Mouse (Mus musculus): ENCODE measurements around the gene Pabpc4.
"Not testable (repeated sequence)": the region's sequence is repeated elsewhere in the genome, so short reads cannot be mapped to it uniquely, and the experiment has no call there.

Gene Pabpc4

DNA sequence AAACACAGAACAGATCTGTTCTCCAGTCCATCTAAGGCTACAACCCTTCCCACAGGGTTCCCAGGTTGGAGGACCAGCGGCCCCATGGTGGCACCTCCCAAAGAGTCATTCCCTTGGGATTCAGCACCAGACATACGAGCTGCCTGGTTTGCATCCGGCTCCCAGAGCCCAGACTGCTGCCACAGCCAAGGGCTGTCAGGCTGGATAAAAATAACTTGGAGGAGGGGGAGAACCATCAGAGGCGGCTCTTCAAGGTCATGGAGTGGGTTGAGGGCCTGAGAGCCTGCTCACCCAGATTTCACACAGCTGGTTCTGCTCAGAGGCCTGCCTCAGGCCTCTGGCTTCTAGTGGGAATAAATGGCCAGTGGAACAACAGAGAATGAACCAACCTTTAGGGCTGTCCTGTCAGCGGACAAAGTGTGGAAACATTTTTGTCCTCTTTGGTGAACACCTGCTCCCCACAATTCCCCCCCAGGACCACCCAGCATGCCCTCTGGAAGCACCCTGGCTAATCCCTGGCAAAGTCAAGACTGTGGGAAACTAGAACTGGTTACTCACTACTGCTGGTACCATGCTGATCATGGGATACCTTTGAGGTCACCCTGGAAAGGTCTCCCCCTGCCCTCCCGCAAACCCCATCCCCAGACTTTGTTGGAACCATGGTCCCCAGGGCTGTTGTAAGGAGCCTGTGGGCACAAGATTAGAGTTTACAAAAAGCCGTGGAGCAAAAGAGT lies 14.8 kb upstream of the Pabpc4 start:
- no peak for DNase-seq (ENCODE audit: low read depth, low spot score)

DNA sequence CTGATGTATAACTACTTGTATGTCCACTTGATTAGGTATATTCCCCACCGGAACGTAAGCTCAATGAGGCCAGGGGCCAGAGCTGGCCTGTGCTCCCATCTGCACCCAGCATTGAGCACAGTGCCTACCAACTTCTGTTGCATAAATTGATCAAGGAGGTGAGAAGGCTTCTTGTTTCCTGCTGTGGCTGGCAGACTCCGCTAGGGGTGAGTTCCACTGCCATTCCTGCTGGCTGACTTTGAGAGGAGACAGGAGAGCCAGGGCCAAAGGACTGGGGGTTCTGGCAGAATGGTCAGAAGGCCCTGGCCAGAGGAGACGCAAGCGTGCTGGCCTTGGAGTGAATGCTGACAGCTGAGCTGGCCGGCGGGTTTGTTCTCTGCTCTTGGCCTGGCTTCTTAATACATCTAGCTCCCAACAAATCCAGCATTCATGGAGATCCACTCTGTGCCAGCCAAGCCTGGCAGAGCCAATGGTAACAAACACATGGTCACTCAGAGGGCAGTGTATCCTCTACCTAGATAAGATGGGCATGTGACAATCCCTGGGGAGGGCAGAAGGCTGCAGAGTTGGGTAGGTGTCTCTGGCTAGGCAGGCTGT lies 13.1 kb upstream of the Pabpc4 start:
- no peak for DNase-seq (ENCODE audit: low read depth, low spot score)

DNA sequence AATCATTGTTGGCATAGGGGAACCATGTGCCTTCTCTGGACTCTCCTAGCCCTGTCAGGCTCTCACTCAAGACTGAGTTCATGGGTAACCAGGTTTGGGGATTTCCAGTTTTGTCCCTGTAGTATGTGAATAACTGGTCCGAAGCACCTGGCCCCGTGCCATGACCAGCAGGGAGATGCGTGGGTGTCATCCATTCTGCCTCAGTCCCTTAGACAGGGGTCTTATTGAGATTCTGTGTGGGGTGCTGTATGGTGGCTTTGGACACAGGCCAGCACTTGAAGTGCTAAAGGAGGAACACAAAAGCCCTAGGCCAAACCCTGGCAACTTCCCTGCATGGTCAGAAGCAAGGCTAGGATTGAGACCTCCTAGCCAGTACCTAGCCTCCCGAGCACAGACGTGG lies 9.9 kb upstream of the Pabpc4 start:
- DNase-seq (ENCODE audit: low read depth, low spot score) = no peak

DNA sequence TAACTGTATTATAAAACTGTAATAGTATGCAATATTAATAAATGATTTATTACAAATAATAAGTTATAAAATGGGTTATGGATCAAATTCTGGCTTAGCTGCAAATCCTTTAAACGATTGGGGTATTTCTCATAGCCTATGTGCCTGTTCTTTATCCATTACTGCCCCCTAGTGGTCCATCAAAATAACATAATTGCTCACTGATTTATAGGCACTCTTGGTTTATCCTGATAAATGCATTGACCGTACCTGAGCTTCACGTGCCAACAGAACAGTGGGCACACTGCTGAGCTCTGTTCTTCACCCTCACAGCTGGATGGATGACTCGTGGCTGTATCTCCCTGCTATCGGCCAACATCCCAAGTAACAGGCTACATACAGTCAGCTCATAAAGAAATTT lies 7.5 kb upstream of the Pabpc4 start:
- peak; percentile 65 for DNase-seq (ENCODE audit: low read depth, low spot score)

DNA sequence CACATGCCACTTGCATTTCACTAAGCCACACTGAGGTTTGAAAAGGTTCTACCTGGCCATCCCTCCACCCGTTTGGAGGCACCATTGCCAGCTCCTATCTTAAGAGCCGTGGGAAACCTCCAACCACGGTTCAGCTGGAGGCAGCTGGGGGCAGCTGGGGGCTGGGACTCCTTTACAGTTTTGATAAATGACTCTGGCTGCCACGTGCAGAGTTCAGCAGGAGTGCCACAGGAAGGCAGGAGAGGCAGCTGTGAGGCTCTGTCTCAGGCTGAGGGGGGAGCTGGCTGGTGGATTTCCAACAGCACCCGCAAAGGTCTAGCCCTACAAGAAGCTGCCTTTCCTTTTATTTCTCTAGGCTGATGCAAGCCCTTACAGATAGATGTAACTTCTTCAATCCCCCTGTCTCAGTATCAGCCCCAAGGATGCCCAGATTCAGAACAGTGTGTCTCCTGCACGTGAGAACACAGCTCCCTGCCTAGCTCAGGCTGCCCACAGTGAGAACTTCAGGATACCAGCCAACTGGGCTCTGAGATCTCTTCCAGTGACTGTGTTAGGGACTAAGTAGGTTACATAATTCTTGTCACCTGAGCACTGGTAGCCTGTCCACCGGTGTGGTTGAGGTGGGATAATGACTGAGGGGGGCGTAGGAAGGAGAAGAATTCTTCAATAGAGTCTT lies 1.9 kb upstream of the Pabpc4 start:
- no peak for DNase-seq (ENCODE audit: low read depth, low spot score)

DNA sequence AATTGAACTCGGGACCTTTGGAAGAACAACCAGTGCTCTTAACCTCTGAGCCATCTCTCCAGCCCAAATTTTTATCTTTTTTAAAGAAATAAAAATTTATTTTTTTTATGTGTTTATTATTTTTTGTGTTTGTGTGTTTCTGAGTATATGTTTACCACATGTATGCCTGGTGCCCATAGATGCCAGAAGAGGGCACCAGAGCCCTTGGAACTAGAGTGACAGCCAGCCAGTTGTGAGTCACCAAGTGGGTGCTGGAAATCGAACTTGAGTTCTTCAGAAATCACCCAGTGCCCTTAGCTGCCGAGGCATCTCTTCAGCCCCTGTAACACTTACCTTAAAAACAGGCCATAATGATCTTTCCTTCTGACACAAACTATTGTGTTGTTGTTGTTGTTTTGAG lies 8.9 kb downstream of the Pabpc4 start:
- no peak for DNase-seq (ENCODE audit: low read depth, low spot score)

DNA sequence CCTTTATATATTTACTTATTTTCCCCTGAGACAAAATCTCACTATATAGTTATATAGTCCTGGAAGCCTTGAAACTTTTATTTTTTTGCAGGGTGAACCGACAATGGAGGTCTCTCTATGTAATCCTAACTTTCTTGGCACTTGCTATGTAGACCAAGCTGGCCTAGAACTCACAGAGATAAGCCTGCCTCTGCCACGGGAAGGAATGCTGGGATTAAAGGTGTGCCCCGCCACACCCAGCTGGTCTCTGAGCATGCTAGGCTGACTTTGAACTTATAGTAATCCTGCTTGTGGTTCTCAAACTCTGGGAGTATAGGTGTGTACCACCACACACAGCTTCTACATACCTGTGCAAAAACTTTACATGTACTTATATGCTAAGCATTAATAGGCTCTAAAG lies 18.0 kb downstream of the Pabpc4 start:
- no peak for DNase-seq (ENCODE audit: low read depth, low spot score)

DNA sequence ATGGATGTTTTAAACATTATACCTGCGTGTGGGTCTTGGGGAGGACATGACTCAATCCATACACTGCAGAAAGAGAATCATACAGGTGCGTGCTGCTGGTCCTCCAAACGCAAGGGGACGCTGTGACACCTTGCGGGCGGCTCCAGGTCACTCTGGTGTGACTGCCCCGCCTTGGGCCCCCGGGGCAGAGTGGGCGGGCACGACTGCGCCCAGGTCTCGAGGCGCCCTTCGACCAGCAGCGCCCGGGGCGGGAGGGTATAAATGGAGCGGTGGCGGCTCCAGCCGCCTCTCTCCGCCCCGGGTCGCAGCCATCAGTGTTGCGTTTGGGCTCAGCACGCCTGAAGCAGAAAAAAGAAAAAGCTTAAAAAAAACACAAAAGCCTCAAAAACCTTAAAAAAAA lies 20.3 kb downstream of the Pabpc4 start:
- DNase-seq (ENCODE audit: low read depth, low spot score) = peak; percentile 84

DNA sequence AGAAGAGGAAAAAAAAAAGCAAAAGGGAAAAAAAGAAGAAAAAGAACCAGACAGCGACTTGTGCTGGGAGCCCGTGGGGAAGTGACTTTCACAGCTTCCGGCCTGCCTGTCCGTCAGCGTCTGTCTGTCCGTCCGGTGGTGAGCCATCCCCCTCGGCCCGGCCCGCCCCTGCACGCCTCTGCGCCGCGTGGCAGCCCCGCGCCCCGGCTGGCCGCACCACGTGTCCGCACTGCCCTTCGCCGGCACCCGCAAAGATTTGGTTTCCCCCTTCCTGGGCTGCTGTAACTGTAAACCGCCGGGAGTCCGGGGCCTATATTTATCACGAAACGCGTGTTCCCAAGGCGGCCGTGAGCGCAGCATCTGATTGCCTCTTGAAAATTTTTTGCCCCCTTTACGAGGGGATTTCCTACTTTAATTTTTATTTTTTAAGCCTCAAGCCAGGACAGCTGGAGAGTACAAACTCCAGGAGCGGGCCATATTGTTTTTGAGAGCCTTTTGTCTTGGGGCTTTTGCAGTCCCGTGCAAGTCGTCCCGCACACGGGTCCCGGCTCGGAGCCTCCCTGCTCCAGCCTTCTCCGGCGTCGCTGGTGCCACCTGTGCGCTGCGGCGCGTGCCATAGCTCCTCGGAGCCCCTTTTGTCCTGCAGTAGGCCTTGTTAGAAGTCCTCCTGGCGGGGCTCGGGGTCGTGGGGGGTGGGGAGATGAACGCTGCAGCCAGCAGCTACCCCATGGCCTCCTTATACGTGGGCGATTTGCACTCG lies 20.9 kb downstream of the Pabpc4 start:
- not testable (repeated sequence) for DNase-seq (ENCODE audit: low read depth, low spot score)

DNA sequence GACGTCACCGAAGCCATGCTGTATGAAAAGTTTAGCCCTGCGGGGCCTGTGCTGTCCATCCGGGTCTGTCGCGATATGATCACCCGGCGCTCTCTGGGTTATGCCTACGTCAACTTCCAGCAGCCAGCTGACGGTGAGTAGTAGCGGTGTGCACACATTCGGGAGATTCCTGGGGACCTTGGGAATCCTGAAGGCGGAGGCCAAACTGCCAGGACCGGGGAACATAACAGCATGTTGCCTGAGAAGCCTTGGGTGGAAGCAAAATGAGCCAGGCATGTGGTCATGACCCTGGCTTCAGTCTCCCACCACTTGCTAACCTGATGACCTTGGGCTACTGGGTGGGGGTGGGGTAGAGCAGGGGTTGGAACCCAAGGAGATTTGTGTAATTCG lies 21.5 kb downstream of the Pabpc4 start:
- DNase-seq (ENCODE audit: low read depth, low spot score) = not testable (repeated sequence)

DNA sequence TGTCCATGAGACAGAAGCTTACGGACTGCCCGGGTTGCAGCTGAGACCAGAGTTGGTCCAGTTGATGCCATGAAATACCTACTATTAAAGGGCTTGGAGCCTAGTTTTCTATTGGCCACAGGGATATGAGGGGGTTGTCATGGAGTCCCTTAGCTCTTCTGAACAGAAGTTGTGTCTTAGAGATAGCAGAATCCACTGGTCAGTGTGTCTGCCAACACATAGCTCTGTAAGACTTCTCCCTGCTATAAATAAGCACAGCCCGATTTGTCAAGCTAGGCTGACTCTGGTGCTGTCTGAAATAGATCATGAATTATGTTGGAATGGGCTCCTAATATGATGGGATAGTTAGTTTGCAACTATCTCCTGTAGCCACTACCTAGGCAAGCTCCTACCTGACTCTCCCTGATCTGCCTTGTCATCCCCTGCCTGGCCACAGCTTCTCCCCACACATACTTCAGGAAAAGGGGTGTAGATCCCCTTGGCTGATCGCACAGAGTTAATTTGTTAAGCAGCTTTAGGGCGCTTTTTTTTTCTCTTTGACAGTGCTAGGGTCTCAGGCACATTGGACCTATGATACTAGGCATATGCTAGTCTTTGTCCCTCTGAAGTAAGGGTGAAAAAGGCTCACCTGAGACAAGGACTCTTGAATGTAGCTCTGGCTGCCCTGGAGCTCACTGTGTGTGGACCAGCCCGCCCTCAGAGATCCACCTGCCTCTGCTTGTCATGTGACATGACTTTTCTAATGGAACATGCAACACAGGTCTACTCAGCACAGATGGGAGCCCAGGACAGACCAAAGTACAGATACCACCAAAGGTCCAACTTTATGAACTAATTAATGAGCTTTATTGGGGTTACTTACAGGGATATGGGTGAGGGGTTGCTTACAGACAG lies 22.8 kb downstream of the Pabpc4 start:
- DNase-seq (ENCODE audit: low read depth, low spot score) = no peak

DNA sequence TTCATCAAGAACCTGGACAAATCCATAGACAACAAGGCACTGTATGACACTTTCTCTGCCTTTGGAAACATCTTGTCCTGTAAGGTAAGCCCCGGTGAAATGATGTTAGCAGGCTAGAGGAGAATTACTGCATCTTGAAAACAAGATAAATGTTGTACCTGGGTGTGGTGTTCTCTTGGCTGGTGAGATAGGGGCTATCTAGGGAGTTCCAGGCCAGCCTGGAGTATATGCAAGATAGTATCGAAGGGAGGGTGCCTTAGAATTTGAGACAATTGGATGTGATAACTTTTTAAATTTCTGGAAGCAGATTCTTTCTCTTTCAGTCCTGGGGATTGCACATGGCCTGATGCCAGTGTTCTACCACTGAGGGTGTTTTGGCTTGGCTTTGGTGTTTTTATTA lies 24.6 kb downstream of the Pabpc4 start:
- DNase-seq (ENCODE audit: low read depth, low spot score) = no peak

DNA sequence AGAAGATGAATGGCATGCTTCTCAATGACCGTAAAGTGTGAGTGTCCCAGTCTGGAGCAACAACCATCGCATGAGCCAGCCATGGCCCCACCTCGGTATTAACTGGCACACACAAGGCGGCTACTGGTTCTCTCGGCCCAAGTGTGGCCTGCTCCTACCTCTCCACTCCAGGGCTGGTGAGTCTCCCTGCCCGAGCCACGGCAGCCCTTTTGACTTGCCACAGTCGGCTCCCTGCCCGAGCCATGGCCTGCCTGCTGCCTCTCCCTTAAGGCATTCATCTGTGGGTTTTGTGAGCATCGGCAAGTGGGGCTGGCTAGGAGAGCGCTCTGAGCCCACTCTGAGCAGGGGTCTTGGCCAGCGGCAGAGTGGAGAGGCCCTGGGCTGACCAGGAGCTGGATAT lies 26.9 kb downstream of the Pabpc4 start:
- DNase-seq (ENCODE audit: low read depth, low spot score) = no peak

DNA sequence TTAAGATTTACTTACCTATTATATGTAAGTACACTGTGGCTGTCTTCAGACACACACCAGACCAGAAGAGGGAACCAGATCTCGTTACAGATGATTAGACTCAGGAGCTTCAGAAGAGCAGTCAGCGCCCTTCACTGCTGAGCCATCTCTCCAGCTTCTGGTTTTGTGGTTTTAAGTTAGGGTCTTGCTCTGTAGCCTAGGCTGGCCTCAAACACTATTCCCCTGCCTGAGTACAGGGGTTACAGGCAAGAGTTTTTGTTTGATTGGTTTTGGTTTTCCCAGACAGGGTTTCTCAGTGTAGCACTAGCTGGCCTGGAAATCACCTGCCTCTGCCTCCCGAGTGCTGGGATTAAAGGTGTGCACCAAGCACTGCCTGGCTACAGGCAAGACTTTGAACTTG lies 30.2 kb downstream of the Pabpc4 start:
- no peak for DNase-seq (ENCODE audit: low read depth, low spot score)

DNA sequence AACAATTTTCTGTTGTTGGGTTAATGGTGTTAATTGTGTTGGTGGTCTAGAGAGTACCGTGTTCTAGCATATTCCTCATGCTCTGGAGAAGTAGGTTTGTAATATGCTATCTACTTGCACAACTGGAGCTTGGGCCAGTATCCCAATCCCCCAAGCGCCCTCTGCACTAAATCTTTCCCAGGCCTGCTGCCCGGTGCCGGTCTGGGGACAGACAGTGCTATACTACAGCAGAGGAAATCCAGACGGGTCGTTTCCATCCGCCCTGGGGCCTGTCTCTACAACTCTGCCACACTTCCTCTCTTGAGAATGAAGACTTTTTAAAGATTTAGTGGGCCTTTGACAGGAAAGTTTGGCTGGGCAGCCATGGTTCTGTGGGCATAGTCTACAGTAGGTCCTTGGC lies 30.8 kb downstream of the Pabpc4 start:
- no peak for DNase-seq (ENCODE audit: low read depth, low spot score)

DNA sequence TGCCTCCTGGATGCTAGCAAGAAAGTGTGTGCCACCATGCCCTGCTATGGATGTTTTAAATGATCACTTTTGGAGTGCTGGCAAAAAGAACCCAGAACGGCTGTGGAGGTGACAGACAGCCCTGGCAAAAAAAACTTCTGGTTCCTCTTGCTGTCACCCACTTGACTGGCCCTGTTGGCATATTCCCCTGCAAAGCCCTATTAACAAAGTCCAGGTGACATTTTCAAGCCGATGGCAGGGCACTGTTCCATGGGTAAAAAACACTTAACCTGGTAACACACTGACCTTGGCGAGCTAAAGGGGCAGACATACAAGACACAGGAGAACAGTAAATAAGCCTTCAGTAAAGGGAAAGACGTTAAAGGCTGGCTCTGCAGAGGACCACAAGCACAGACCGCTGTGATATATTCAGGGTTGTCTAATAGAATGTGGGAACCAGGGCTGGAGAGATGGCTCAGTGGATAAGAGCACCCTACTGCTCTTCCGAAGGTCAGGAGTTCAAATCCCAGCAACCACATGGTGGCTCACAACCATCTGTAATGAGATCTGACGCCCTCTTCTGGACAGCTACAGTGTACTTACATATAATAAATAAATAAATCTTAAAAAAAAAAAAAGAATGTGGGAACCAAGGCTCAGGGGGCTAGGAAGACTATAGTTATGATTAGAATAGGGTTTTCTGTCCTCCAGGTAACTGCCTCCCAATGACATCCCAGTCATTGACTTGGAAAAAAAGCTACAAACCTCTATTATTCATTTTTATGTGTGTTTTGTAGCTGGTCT lies 31.7 kb downstream of the Pabpc4 start:
- DNase-seq (ENCODE audit: low read depth, low spot score) = no peak

DNA sequence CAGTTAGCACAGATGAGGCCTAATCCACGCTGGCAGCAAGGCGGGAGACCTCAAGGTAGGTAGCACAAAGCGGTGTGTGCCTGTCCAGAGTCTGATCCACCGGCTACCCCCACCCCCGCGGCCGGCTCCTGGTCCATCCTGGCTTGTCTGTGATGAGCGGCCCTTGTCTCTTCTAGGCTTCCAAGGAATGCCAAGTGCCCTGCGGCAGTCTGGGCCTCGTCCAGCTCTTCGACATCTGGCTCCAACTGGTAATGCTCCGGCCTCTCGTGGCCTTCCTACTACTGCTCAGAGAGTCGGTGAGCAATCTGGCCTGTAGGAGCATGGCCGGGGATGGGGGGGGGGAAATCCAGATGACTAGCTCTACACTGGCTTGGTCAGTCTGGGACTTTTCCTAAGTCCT lies 32.9 kb downstream of the Pabpc4 start:
- not testable (repeated sequence) for DNase-seq (ENCODE audit: low read depth, low spot score)

DNA sequence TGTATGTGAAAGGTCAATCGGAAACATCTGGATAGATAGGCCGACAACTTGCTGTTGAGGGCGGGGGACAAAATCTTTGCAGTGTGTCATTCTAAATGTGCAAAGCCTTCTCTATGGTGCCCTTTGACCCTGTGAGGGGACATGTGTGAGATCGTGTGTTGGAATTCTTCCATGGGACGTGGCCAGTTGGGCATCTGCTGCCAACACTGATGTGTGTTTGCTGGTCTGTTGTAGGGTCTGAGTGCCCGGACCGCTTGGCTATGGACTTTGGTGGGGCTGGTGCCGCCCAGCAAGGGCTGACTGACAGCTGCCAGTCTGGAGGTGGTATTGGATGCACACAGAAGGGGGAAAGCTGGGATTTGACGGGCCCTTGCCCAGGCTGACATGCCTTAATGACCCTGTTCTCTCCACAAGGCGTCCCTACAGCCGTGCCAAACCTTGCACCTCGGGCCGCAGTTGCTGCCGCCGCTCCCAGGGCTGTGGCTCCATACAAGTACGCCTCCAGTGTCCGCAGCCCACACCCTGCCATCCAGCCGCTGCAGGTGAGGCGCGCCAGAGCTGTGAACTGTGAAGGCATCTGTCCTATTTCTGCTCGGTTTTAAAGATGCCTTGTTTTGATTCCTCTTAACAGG lies 33.5 kb downstream of the Pabpc4 start:
- no peak for DNase-seq (ENCODE audit: low read depth, low spot score)

DNA sequence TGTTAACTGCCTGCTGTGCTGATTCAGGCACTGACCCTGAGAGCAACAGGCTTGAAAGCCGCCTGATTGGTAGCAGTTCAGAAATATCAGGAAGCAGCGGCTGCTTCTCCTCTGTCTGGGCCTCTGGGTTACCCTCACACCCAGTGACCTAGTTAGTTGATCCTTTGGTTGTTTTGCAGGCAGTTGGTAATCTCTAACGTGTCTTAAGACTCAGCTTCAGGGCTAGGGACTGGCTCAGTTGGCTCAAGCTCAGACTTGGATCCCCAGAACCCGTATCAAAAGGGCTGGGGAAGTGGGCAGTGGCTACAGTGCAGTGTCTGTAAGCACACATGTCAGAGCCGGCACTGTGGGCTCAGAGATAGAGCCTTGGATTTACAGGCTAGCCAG lies 34.0 kb downstream of the Pabpc4 start:
- peak; percentile 51 for DNase-seq (ENCODE audit: low read depth, low spot score)

Data from retina, postnatal 7 days (tissue).